Mouse (Mus musculus) inflammation-experienced regulatory T-cells, adult 6 months (primary cell): Measurements from ENCODE around the gene Slc9a7. TPM values are rescaled to one million over a fixed set of nuclear protein-coding genes. Genes with fewer than 3 reads are reported as not detected.

Experiments
- ATAC-seq: one replicate; pipeline ENCODE4 v1.8.0; 2017
- polyA plus RNA-seq, 3 experiments: library from polyadenylated mRNA; unstranded; fragments of 100-300 nt; shearing (Covaris generic); gene quantifications; one replicate each; pipeline ENCODE4 v1.2.1; 2017

Gene Slc9a7
- polyA plus RNA-seq, 3 experiments from 2014 or later: 5.9 to 7.0 (median 6.2) TPM

DNA sequence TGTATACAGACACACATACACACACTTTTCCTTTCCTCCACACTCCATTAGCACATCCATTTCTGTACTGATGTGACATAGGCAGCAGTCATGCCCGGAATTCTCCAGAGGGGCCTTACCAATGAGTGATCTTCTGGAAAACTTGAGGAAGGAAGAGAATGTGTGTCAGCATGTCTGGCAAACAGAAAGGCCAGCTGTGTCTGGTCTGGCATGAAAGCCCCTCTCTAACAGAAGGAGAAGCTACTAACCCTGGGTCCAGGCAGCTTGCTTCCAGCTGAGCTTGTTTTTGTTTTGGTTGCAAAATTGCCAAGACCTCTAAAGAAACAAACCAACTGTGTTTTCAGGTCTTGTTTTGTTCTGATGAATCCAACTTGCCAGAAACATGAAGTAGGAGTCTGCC, 162.1 kb downstream of the Slc9a7 start:
- no peak for ATAC-seq

GRCm38 (mm10) chrX:20128951-20129350, 162.7 kb downstream of the Slc9a7 start:
- ATAC-seq: no peak

GRCm38 (mm10) chrX:20125481-20125880, 166.1 kb downstream of the Slc9a7 start:
- ATAC-seq: no peak

DNA sequence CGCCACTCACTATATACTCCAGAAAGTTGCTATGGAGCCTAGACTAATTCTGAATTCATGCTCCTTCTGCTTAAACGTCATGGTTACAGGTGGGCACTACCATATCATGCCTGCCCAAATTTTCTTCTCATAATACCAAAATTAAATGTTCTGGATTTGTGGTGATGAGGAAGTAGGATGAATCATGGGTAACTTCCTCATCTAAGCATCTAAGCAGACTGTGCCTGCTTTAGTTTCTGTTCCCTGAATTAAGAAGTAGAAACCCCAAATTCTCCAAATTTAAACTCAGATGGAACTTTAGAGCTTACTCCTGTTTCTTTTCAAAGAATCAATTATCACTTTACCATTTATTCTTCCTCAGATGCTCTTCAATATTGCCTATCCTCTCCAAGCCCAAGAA, 173.9 kb downstream of the Slc9a7 start:
- ATAC-seq: no peak

DNA sequence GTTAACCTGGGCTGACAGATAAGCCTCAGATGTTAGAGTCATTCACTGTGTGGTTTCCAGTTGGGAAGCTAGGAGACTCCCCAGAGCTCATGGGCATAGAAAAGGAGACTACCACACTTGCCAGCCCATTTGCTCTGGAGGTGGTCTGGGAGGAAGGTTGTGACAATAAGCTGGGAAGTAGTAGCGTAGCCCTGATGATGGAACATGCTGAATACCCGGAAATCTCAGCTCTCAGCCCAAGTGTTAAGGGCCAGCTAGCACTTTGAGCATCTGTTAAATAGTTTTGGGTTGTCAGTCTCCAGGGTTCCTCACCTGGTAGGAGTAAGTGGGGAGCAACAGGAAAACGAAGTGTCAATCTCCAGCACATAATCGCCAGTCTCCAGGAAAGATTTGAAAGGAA, 221.4 kb downstream of the Slc9a7 start:
- ATAC-seq: no peak

- no peak for ATAC-seq
Measured at GRCm38 (mm10) chrX:20066636-20067035, 225.0 kb downstream of the Slc9a7 start.

GRCm38 (mm10) chrX:20061764-20062480, 229.7 kb downstream of the Slc9a7 start:
- ATAC-seq: no peak

DNA sequence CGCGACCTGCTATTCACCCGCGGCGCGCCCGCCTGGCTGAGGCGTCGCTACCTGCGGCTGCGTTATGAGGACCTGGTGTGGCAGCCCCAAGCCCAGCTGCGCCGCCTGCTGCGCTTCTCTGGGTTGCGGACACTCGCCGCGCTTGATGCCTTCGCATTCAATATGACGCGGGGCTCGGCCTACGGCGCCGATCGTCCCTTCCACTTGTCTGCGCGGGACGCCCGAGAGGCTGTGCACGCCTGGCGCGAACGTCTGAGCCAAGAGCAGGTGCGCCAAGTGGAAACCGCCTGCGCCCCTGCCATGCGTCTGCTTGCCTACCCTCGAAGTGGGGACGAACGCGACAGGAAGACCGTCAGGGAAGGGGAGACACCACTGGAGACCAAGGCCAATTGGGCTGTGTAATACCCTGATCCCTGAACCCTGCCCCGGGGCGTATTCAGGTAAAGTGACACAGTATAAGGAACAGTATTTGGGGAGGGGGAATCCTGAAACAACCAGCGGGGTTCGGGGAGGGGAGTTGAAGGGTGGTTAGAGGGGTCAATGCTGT, 230.8 kb downstream of the Slc9a7 start:
- ATAC-seq: no peak

DNA sequence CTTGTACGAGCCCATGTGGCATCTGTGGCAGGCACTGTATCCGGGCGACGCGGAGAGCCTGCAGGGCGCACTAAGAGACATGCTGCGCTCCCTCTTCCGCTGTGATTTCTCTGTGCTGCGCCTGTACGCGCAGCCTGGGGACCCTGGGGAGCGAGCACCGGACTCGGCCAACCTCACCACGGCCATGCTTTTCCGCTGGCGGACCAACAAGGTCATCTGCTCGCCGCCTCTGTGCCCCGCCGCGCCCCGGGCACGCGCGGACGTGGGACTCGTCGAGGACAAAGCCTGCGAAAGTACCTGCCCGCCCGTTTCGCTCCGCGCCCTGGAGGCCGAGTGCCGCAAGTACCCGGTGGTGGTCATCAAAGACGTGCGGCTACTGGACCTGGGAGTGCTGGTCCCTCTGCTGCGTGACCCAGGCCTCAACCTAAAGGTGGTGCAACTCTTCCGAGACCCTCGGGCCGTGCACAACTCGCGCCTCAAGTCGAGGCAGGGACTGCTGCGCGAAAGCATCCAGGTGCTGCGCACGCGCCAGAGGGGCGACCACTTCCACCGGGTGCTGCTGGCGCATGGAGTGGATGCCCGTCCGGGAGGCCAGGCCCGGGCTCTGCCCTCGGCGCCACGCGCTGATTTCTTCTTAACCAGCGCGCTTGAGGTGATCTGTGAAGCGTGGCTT, 231.4 kb downstream of the Slc9a7 start:
- no peak for ATAC-seq

GRCm38 (mm10) chrX:20059381-20059971, 232.1 kb downstream of the Slc9a7 start, which contains the start of gene Chst7:
TSS of gene Chst7 (plus strand) at chrX:20059560.
- no peak for ATAC-seq

Other genes with a start within 250 kb of the Slc9a7 start
- gene Chst7, start 232.2 kb downstream of the Slc9a7 start, polyA plus RNA-seq: under 1 TPM in 2 of 3 experiments, not detected in 1; 0.15 to 0.42 TPM
- 10 to 100 TPM in 1 of 3 experiments, 1 to 10 TPM in 2; 7.2 to 16.9 (median 9.9) TPM for gene Rp2, start 72.7 kb upstream of the Slc9a7 start, polyA plus RNA-seq
- 1 to 10 TPM; 1.1 to 1.6 (median 1.4) TPM for gene Jade3, start 133.9 kb upstream of the Slc9a7 start, polyA plus RNA-seq